Mouse (Mus musculus): Measurements from ENCODE around the gene D430042O09Rik. TPM values are rescaled to one million over a fixed set of nuclear protein-coding genes. Genes with fewer than 3 reads are reported as not detected.
A peak's percentile ranks its signal among the peaks of the same experiment; 100 is the strongest.

Gene D430042O09Rik
- polyA plus RNA-seq, 1 experiment = 3.7 TPM

GRCm38 (mm10) chr7:125757896-125758623 is 50.4 kb downstream of the D430042O09Rik start:
- TF ChIP-seq USF1 (IDR thresholded peaks at IDR 0.05; ENCODE audit: low read depth) = no peak
- no peaks in the 10 kb centered on the region for H3K79me2 ChIP-seq (ENCODE audit: control insufficient read depth, insufficient read depth)
- no peak overlapping the region for H3K4me3 ChIP-seq (ENCODE audit: insufficient read depth, poor library complexity, severe bottlenecking)
- no peak overlapping the region for H3ac ChIP-seq (ENCODE audit: control insufficient read depth, insufficient read length, low read depth)
- no peaks in the 10 kb centered on the region for H3K79me3 ChIP-seq (ENCODE audit: low read depth)
- no peaks in the 10 kb centered on the region for H3K36me3 ChIP-seq (ENCODE audit: control insufficient read depth, insufficient read depth)
- H3K27me3 ChIP-seq (ENCODE audit: control insufficient read depth, insufficient read depth, insufficient read length) = no peaks in the 10 kb centered on the region

GRCm38 (mm10) chr7:125762289-125762688 is 54.6 kb downstream of the D430042O09Rik start:
- Histone ChIP-seq H3K27me3 (ENCODE audit: control insufficient read depth, insufficient read depth, insufficient read length) (no peaks in the 10 kb centered on the region), H3K4me3 (ENCODE audit: insufficient read depth, poor library complexity, severe bottlenecking) (no peak overlapping the region), H3K36me3 (ENCODE audit: control insufficient read depth, insufficient read depth) (no peaks in the 10 kb centered on the region), H3K79me3 (ENCODE audit: low read depth) (no peaks in the 10 kb centered on the region), H3ac (ENCODE audit: control insufficient read depth, insufficient read length, low read depth) (no peak overlapping the region), H3K79me2 (ENCODE audit: control insufficient read depth, insufficient read depth) (no peaks in the 10 kb centered on the region)
- TF ChIP-seq CTCF (IDR thresholded peaks at IDR 0.05; ENCODE audit: control insufficient read depth, insufficient read depth, insufficient read length) (no peak), USF1 (IDR thresholded peaks at IDR 0.05; ENCODE audit: low read depth) (peak; percentile 24)

- Histone ChIP-seq H3K27me3 (ENCODE audit: control insufficient read depth, insufficient read depth, insufficient read length) (no peaks in the 10 kb centered on the region), H3ac (ENCODE audit: control insufficient read depth, insufficient read length, low read depth) (no peak overlapping the region), H3K79me3 (ENCODE audit: low read depth) (no peaks in the 10 kb centered on the region), H3K4me3 (ENCODE audit: insufficient read depth, poor library complexity, severe bottlenecking) (no peak overlapping the region), H3K36me3 (ENCODE audit: control insufficient read depth, insufficient read depth) (no peaks in the 10 kb centered on the region), H3K79me2 (ENCODE audit: control insufficient read depth, insufficient read depth) (no peaks in the 10 kb centered on the region)
- TF ChIP-seq FOSL1 (IDR thresholded peaks at IDR 0.05; ENCODE audit: insufficient read depth, low read length, poor library complexity, severe bottlenecking) (no peak), MAX (IDR thresholded peaks at IDR 0.05) (no peak), MYOD1 (IDR thresholded peaks at IDR 0.05; ENCODE audit: control insufficient read depth, insufficient read length, low read depth) (no peak), CEBPB (IDR thresholded peaks at IDR 0.05; ENCODE audit: low read depth) (no peak), USF1 (IDR thresholded peaks at IDR 0.05; ENCODE audit: low read depth) (no peak), CTCF (IDR thresholded peaks at IDR 0.05; ENCODE audit: control insufficient read depth, insufficient read depth, insufficient read length) (no peak), MYOG (IDR thresholded peaks at IDR 0.05; ENCODE audit: control insufficient read depth, extremely low read depth, insufficient read length) (no peak)
Measured at GRCm38 (mm10) chr7:125762883-125763830, 55.5 kb downstream of the D430042O09Rik start.

GRCm38 (mm10) chr7:125764373-125764772 is 56.7 kb downstream of the D430042O09Rik start:
- Histone ChIP-seq H3K79me2 (ENCODE audit: control insufficient read depth, insufficient read depth) (no peaks in the 10 kb centered on the region), H3K36me3 (ENCODE audit: control insufficient read depth, insufficient read depth) (no peaks in the 10 kb centered on the region), H3K79me3 (ENCODE audit: low read depth) (no peaks in the 10 kb centered on the region), H3K27me3 (ENCODE audit: control insufficient read depth, insufficient read depth, insufficient read length) (no peaks in the 10 kb centered on the region), H3K4me3 (ENCODE audit: insufficient read depth, poor library complexity, severe bottlenecking) (no peak overlapping the region), H3ac (ENCODE audit: control insufficient read depth, insufficient read length, low read depth) (no peak overlapping the region)
- TF ChIP-seq FOSL1 (IDR thresholded peaks at IDR 0.05; ENCODE audit: insufficient read depth, low read length, poor library complexity, severe bottlenecking) (no peak), MYOG (IDR thresholded peaks at IDR 0.05; ENCODE audit: control insufficient read depth, extremely low read depth, insufficient read length) (no peak), MYOD1 (IDR thresholded peaks at IDR 0.05; ENCODE audit: control insufficient read depth, insufficient read length, low read depth) (no peak), USF1 (IDR thresholded peaks at IDR 0.05; ENCODE audit: low read depth) (no peak), CTCF (IDR thresholded peaks at IDR 0.05; ENCODE audit: control insufficient read depth, insufficient read depth, insufficient read length) (no peak), CEBPB (IDR thresholded peaks at IDR 0.05; ENCODE audit: low read depth) (no peak), MAX (IDR thresholded peaks at IDR 0.05) (no peak)

GRCm38 (mm10) chr7:125766976-125767831 is 59.5 kb downstream of the D430042O09Rik start:
- H3ac ChIP-seq (ENCODE audit: control insufficient read depth, insufficient read length, low read depth) = no peak overlapping the region
- no peak overlapping the region for H3K4me3 ChIP-seq (ENCODE audit: insufficient read depth, poor library complexity, severe bottlenecking)
- TF ChIP-seq CEBPB (IDR thresholded peaks at IDR 0.05; ENCODE audit: low read depth) (no peak), CTCF (IDR thresholded peaks at IDR 0.05; ENCODE audit: control insufficient read depth, insufficient read depth, insufficient read length) (peak; percentile 48)
- H3K27me3 ChIP-seq (ENCODE audit: control insufficient read depth, insufficient read depth, insufficient read length) = no peaks in the 10 kb centered on the region
- H3K79me3 ChIP-seq (ENCODE audit: low read depth) = no peaks in the 10 kb centered on the region
- no peaks in the 10 kb centered on the region for H3K79me2 ChIP-seq (ENCODE audit: control insufficient read depth, insufficient read depth)
- H3K36me3 ChIP-seq (ENCODE audit: control insufficient read depth, insufficient read depth) = no peaks in the 10 kb centered on the region
